Mouse (Mus musculus): ENCODE data around the gene Pard3. TPM values are rescaled to one million over a fixed set of nuclear protein-coding genes. Genes with fewer than 3 reads are reported as not detected.

Pard3 gene
- total RNA-seq, 2 experiments from 2014 or later = 41.0 to 42.0 TPM

GRCm38 (mm10) chr8:127506336-127506735 is 442.6 kb downstream of the Pard3 start:
- no peak for DNase-seq

- DNase-seq = no peak
Observed at GRCm38 (mm10) chr8:127511341-127511740, 447.6 kb downstream of the Pard3 start.

DNA sequence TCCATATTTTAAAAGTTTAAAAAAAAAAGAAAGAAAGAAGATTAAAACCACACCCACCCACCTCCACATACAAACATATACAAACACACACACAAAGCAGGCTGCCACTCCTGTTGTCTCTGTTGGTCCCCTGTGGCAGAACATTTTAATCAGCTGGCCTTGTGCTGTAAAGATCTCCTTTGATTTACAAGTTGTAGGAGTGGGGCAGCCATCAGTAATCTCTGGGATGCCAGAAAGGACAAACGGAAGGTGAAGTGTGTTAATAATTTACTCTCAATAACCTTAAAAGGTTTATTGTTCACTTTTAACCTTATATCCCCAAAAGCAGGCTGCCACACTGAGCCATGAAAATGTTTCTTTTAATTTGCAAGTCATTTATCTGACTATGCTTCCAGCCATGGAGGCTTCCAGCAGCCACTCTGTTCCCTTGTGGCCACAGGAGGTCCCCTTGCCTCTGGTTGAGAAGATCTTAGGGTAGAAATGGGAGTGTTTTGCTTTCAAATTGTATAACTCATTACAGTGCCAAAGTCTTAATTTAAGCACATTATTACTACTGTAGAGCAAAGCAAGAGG is 448.4 kb downstream of the Pard3 start:
- DNase-seq = no peak

GRCm38 (mm10) chr8:127512580-127512979 is 448.9 kb downstream of the Pard3 start:
- no peak for DNase-seq

GRCm38 (mm10) chr8:127514810-127515735 is 451.4 kb downstream of the Pard3 start:
- DNase-seq = no peak

GRCm38 (mm10) chr8:127516043-127516442 is 452.4 kb downstream of the Pard3 start:
- DNase-seq = no peak

DNA sequence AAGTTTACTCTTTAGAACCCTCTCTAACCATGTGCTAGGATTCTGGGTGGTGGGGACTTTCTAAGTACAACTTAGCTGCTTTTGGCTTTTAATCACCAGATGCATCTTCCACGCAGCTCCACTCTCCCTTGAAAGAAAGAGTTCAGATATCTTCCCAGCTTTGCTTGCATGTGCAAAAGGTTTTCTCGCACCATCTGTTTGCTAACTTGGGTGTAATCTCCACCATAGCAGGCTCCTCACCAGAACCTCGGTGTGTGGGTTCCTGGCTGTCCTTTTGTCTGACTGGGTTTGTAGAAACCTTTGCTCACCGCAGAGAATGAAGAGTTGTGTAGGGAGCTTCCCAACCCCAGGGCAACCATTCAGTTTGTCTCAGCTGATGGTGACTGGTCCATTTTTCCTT is 462.0 kb downstream of the Pard3 start:
- DNase-seq = no peak

DNA sequence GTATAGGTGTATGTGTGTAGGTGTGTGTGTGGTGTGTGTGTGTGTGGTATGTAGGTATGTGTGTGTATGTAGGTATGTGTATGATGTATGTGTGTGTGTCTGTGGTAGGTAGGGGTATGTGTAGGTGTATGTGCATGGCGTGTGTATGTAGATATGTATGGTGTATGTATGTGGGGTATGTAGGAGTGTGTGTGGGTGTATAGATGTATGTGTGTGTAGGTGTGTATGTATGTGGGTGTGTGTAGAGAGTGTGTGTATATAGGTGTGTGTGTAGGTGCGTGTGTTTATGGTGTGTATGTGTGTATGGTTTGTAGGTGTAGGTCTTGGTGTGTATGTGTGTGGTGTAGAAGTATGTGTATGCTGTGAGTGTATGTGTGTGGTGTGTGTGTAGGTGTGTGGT is 464.6 kb downstream of the Pard3 start:
- no peak for DNase-seq

DNA sequence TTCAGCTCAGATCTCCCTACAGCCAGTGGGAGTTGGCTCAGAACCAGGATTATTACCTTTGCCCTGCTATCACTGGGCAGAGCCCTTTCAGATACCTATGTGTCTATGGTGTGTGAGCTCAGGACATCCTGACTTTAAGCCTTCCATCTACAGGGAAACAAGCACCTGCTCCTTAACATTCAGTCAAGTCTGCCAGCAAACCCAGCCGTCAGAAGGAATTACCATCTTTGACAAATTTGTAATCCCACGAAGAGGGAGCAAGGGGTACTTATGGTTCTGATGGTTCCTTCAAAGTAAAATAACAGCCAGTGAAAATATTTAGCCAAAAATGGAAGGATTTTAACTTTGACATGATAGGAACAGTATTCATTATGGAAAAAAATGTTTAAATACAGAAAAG is 466.1 kb downstream of the Pard3 start:
- DNase-seq = no peak

DNA sequence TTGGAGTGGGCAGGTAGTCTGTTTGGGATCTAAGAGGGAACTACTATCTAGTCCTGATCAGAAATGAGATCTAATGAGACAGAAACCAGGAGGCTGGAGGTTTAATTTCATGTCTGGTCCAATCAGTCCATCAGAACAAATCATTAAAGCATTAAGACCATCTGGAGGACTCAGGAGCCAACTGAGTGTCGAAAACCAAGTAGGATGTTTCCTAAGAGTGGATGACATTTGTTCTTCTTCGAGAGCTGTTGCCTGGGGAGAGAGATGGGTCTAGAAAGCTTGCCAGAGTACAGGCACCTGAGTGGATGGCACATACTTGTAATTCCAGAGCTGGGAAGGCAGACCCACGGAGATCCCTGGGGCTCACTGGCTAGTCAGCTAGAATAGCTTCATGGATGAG is 468.2 kb downstream of the Pard3 start:
- no peak for DNase-seq

DNA sequence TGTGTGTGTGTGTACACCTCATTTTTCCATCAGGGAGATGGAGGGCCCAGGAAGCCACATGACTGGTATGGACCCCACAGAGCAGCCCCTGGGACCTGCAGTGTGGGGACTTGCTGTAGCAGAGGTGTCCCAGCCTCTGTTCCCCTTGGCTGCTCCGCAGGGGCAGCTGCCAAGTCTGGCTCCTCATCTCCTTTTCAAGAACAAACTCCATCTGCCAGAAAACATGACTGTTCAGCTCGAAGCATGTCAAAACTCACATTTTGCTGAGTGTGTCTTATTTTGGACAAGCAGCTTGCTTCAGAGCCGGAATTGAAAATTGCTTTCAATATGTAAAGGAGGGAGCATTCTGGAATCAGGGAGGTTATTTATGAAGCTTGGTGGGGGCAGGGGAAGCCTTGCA is 471.1 kb downstream of the Pard3 start:
- no peak for DNase-seq

GRCm38 (mm10) chr8:127535192-127535845 is 471.6 kb downstream of the Pard3 start:
- no peak for DNase-seq

GRCm38 (mm10) chr8:127535846-127536220 is 472.1 kb downstream of the Pard3 start:
- DNase-seq = no peak

- DNase-seq = no peak
Observed at GRCm38 (mm10) chr8:127539803-127540202, 476.1 kb downstream of the Pard3 start.

DNA sequence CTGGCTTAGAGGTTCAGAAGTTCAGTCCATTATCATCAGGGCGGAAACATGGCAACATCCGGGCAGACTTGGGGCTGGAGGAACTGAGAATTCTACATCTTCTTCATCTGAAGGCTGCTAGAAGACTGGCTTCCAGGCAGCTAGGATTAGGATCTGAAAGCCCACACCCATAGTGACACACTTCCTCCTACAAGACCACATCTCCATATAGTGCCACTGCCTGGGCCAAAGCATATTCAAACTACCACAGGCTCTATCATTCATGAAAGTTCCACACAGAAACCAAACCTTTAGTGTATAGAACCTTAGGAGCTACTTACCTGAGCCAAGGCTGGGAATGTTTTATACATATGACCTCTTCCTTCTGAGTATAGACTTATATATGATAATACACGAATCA is 476.6 kb downstream of the Pard3 start:
- no peak for DNase-seq

DNA sequence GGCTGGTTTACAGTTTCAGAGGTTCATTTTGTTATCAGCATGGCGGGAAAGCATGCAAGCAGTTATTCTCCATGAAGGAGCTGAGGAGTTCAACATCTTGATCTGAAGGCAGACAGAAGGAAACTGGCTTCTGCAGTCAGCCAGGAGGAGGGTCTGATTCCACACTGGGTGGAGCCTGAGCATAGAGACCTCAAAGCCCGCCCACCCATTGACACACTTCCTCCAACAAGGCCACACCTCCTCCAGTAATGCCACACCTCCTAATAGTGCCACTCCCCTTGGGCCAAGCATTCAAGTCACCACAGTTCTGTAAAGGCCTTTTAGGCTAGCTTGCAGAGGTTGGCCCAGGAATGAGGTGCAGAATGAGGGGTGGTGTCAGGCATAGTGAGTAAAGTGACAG is 478.5 kb downstream of the Pard3 start:
- no peak for DNase-seq

DNA sequence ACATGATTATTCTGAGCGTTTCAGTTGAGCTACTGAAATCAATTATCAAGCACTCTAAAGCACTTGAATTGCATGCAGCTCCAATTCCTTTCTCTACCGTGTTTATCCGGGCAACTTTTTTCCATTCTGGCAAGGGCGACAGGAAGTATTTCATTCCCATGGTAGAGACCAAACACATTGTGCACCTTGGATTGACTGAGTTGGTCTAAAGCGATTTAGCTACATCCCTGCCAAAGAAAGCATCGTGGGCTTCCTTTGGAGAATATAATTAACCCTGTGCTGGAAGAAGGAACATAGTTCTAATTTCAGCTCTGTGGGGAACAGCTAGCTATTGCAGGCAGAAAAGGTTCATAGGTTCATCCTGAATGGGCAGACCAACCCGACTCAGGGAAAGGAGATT is 480.0 kb downstream of the Pard3 start:
- peak; percentile 47 for DNase-seq

DNA sequence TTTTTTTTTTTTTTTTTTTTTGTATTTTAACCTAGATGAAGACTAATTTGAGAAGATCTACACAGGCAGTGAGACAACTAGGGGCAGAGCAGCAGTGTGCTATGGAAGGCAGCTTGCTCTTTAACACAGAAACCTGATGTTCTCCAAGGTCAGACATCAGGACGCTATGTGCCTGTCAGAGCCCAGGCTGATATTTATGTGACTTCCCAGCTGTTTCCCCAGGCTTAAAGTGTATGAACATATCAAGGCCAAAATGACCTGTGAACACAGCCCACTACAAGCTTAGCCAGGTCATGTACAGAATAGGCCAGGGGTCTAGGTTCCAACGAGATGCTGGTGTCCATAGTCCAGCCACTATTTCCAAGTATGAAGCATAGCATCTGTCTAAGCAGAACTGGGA is 482.5 kb downstream of the Pard3 start:
- no peak for DNase-seq

DNA sequence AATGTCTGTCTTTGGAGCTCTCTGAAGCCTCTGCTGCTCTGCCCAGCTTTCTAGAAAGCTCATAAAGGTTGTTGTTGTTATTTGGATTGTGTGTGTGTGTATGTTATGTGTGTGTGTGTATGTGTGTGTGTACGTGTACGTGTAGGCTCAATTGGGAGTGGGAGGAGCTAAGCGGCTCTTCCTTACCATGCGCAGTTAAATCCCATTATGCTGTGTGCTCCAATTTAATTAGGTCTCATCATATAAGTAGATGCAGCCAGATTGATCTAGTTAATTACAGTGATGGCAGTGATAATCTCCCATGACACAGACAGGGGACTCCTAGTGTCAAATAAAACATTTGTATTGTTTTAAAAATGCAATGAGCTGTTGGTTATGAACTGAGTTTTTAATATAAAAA is 487.2 kb downstream of the Pard3 start:
- no peak for DNase-seq

GRCm38 (mm10) chr8:127552161-127552595 is 488.5 kb downstream of the Pard3 start:
- DNase-seq = no peak

DNA sequence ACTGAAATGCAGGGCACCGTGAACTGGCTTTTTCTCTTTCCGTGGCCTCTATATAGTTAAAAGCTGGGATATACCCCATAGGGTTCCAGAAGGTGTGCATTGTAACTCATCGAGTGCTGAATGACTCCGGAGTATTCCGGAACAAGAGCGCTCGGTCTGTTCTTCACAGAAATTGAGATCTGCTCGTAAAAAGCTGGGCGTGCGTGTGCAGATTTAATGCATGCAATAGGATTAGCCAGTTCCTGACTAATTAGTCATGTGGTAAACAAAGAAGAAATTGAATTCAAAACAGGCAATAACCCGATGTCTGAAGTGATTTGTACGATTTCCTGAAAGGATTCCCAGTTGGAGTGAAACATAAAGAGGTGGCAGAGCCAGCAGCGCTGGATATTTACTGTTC is 489.1 kb downstream of the Pard3 start:
- no peak for DNase-seq

DNA sequence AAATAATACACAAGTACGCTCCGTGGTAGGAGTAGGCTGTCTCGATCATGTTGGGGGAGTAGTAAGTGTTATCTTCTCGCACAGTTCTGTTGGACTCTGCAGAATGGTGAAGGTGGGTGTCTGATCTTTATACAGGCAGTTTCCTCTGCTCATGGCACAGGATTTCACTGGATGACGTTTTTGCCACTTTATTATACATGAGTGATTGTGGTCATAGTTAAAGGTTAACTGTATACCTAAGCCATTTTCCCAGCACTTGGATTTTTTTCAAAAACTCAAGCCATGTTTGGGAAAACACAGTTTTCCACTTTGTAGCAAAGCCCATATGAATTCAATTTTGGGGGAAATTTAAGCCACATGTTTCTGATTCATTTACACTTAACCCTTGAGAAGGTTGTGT is 489.9 kb downstream of the Pard3 start:
- no peak for DNase-seq

DNA sequence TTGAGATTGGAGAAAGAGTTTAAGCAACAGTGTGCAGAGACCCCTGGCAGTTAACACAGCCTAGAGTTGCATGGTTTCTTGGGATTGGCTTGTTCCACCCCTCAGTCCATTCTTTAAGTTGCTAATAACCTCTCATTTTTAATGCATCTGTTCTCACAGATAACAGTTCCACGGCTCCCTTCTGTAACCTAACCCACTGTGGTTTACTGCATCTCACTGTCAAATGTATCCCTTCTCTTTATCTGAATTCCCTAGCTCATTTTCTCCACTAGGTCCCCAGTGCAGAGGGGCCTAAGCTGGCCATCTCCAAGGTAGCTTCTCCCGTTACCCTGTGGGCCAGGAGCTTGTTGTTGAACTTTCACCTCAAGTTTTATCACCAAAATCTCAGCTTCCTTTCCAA is 492.1 kb downstream of the Pard3 start:
- DNase-seq = no peak

GRCm38 (mm10) chr8:127556964-127557363 is 493.3 kb downstream of the Pard3 start:
- no peak for DNase-seq

Data from heart, postnatal 4 days (tissue).